Mouse (Mus musculus): ENCODE measurements around the gene Barhl1. TPM values are rescaled to one million over a fixed set of nuclear protein-coding genes. Genes with fewer than 3 reads are reported as not detected.

The Barhl1 gene
- polyA plus RNA-seq, 1 experiment from 2014 or later: 0.08 TPM

GRCm38 (mm10) chr2:28923912-28924311 is 7.4 kb upstream of the Barhl1 start:
- no peaks in the 10 kb centered on the region for H3K9me3 ChIP-seq
- no peak overlapping the region for H3K27ac ChIP-seq
- no peak overlapping the region for H3K9ac ChIP-seq
- H3K4me3 ChIP-seq: no peak overlapping the region
- peaks cover 71% of the 10 kb centered on the region for H3K27me3 ChIP-seq
- 1% methylated on average over 4 of the region's 4 CpGs for WGBS
- ATAC-seq (ENCODE audit: insufficient number of reproducible peaks, low FRiP score, low TSS enrichment, low read depth): no peak
- H3K4me1 ChIP-seq: no peaks in the 10 kb centered on the region
- H3K36me3 ChIP-seq: no peaks in the 10 kb centered on the region
- H3K4me2 ChIP-seq: no peak overlapping the region

- H3K9ac ChIP-seq: no peak overlapping the region
- WGBS: 3% methylated on average over 4 of the region's 4 CpGs
- H3K4me1 ChIP-seq: peaks cover 11% of the 10 kb centered on the region
- no peak overlapping the region for H3K4me3 ChIP-seq
- ATAC-seq (ENCODE audit: insufficient number of reproducible peaks, low FRiP score, low TSS enrichment, low read depth): no peak
- H3K4me2 ChIP-seq: no peak overlapping the region
- H3K27ac ChIP-seq: no peak overlapping the region
- no peaks in the 10 kb centered on the region for H3K9me3 ChIP-seq
- peaks cover 96% of the 10 kb centered on the region for H3K27me3 ChIP-seq
- no peaks in the 10 kb centered on the region for H3K36me3 ChIP-seq
Observed at GRCm38 (mm10) chr2:28919001-28919400, 2.5 kb upstream of the Barhl1 start.

DNA sequence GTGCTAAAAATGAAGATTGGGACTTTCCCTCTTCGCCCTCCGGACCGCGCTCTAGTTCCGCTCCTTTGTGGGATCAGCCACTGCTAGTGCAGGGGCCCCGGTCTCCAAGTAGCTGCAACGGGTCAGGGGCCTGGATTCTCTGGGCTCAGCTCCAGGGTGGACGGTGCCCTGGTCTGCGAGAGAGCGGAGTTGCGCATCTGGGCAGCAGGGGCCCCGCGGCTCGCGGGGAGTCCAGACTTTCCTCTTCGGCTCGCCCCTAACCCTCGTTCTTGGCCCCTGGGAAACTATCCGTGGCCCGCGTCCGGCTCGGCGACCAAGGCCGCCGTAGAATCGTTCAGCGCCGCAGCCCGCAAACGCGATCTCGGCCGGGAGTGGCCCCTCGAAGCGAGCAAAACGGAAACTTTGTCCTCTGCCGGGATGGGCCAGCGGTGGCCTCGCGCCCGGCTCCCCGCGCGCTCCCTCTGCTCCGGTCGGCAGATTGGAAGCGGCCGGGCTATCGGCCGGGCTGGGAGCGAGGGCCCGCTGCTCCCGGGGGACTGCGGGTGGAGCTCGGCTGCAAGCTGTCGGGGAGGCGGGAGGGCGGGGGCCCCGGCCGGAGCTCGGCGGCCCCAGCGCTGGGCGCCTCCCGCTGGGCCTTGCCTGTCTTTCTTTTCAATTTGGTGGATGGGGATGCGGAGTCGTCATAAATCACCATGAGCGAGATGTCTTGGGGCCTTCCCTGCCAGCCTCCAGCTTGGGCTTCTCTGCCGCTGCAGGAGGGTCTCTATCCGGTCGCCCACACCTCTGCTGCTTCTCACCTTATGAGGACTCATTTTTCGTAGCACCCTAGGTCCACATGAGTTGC is 1.3 kb upstream of the Barhl1 start:
- Histone ChIP-seq H3K27ac (no peak overlapping the region), H3K4me1 (peaks cover 11% of the 10 kb centered on the region), H3K4me2 (peak overlapping the region; percentile 22; the same call in 1 of the 2 replicates), H3K27me3 (peaks cover 98% of the 10 kb centered on the region), H3K4me3 (peak overlapping the region; percentile 14), H3K9ac (no peak overlapping the region), H3K36me3 (no peaks in the 10 kb centered on the region), H3K9me3 (no peaks in the 10 kb centered on the region)
- under 1% methylated on average over 72 of the region's 73 CpGs for WGBS
- ATAC-seq (ENCODE audit: insufficient number of reproducible peaks, low FRiP score, low TSS enrichment, low read depth): no peak

DNA sequence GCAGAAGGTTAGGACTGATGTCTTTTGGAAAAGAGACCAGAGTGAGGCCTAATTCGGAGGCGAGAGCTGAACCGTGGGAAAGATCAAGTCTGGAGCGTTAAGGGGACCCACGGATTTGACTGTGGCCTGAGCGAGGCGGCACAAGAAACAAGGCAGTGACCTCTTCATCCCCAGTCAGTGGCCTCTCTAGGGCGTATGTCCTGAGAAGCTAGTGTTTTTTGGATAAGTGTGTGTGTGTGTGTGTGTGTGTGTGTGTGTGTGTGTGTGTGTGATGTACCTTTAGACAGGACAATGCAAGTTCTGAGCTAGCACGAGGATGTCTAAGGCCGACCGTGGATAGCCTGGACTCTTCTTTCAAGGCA is 669 bp upstream of the Barhl1 start:
- no peak for ATAC-seq (ENCODE audit: insufficient number of reproducible peaks, low FRiP score, low TSS enrichment, low read depth)
- Histone ChIP-seq H3K4me2 (no peak overlapping the region), H3K9me3 (no peaks in the 10 kb centered on the region), H3K36me3 (no peaks in the 10 kb centered on the region), H3K27ac (no peak overlapping the region), H3K4me1 (peaks cover 11% of the 10 kb centered on the region), H3K27me3 (peaks cover 98% of the 10 kb centered on the region), H3K9ac (no peak overlapping the region), H3K4me3 (no peak overlapping the region)
- 8% methylated on average over 11 of the region's 11 CpGs for WGBS

- Histone ChIP-seq H3K36me3 (no peaks in the 10 kb centered on the region), H3K27ac (no peak overlapping the region), H3K4me2 (no peak overlapping the region), H3K4me1 (peaks cover 17% of the 10 kb centered on the region), H3K27me3 (peaks cover 98% of the 10 kb centered on the region), H3K9me3 (no peaks in the 10 kb centered on the region), H3K9ac (no peak overlapping the region), H3K4me3 (no peak overlapping the region)
- no peak for ATAC-seq (ENCODE audit: insufficient number of reproducible peaks, low FRiP score, low TSS enrichment, low read depth)
- WGBS: under 1% methylated on average over 50 of the region's 50 CpGs
Observed at GRCm38 (mm10) chr2:28915768-28916512, 528 bp downstream of the Barhl1 start.

- peaks cover 17% of the 10 kb centered on the region for H3K4me1 ChIP-seq
- no peak overlapping the region for H3K4me3 ChIP-seq
- ATAC-seq (ENCODE audit: insufficient number of reproducible peaks, low FRiP score, low TSS enrichment, low read depth): no peak
- no peak overlapping the region for H3K27ac ChIP-seq
- peaks cover 98% of the 10 kb centered on the region for H3K27me3 ChIP-seq
- 2% methylated on average over 22 of the region's 22 CpGs for WGBS
- no peaks in the 10 kb centered on the region for H3K9me3 ChIP-seq
- no peak overlapping the region for H3K9ac ChIP-seq
- no peak overlapping the region for H3K4me2 ChIP-seq
- no peaks in the 10 kb centered on the region for H3K36me3 ChIP-seq
Observed at GRCm38 (mm10) chr2:28915104-28915738, 1.2 kb downstream of the Barhl1 start.

- H3K4me1 ChIP-seq: peaks cover 22% of the 10 kb centered on the region
- H3K27ac ChIP-seq: no peak overlapping the region
- ATAC-seq (ENCODE audit: insufficient number of reproducible peaks, low FRiP score, low TSS enrichment, low read depth): no peak
- H3K4me2 ChIP-seq: no peak overlapping the region
- no peak overlapping the region for H3K9ac ChIP-seq
- no peaks in the 10 kb centered on the region for H3K36me3 ChIP-seq
- no peak overlapping the region for H3K4me3 ChIP-seq
- no peaks in the 10 kb centered on the region for H3K9me3 ChIP-seq
- 0% methylated on average over 2 of the region's 2 CpGs for WGBS
- peaks cover 100% of the 10 kb centered on the region for H3K27me3 ChIP-seq
Observed at GRCm38 (mm10) chr2:28914121-28914520, 2.3 kb downstream of the Barhl1 start.

DNA sequence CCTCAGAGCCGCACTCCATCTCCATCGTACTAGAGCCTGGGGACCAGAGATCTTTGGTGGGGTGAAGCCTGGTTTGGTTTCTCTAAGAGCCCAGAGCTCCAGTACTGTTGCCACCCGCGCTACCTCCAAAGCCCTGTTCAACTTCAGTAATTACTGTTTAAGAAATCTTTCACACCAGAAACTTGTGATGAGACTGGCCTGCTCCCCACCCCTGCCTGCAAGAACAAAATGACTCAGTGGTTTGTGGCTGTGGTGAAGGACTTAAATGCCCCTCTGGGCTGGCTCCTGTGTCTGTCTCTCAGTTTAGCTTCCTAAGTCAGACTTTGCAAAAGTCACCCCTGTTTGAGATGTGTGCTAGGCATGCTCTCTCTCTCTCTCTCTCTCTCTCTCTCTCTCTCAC is 3.5 kb downstream of the Barhl1 start:
- H3K4me1 ChIP-seq: peaks cover 33% of the 10 kb centered on the region
- no peak overlapping the region for H3K4me3 ChIP-seq
- peaks cover 100% of the 10 kb centered on the region for H3K27me3 ChIP-seq
- H3K9ac ChIP-seq: no peak overlapping the region
- ATAC-seq (ENCODE audit: insufficient number of reproducible peaks, low FRiP score, low TSS enrichment, low read depth): no peak
- no peaks in the 10 kb centered on the region for H3K9me3 ChIP-seq
- H3K4me2 ChIP-seq: no peak overlapping the region
- H3K36me3 ChIP-seq: no peaks in the 10 kb centered on the region
- 1% methylated on average over 4 of the region's 4 CpGs for WGBS
- no peak overlapping the region for H3K27ac ChIP-seq

DNA sequence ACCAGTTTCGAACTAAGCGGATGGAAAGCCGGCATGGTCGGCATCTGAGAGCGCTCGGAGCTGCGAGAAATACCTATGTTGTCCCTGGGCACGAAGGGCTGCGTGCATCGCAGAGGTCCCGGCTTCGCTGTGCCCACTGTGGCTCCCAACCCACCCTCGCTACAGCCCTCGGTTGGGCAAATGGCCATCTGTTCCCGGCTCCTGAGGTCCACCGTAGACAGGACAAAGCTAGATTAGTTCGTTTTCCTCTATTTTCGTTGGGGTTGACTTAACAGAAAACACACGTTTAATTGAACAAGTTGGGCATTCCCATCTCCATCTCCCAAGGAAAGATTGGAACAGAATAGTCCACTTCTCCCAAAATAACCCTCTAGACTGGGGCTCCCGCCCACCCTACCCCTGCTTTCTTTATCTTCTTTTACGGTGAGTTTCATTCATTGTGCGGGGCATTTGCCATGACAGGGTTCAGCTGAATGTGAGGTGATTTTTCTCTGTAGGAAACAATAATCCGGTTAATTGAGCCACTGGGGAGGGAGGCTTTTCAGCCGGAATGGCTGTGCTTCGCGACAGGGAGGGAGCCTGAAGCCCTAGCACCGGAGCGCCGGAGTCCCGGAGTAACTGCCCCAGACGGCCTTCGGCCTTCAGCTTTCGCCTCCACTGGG is 4.3 kb downstream of the Barhl1 start:
- Histone ChIP-seq H3K4me2 (no peak overlapping the region), H3K36me3 (no peaks in the 10 kb centered on the region), H3K9ac (no peak overlapping the region), H3K4me1 (peaks cover 27% of the 10 kb centered on the region), H3K9me3 (no peaks in the 10 kb centered on the region), H3K27me3 (peaks cover 100% of the 10 kb centered on the region), H3K4me3 (no peak overlapping the region), H3K27ac (no peak overlapping the region)
- ATAC-seq (ENCODE audit: insufficient number of reproducible peaks, low FRiP score, low TSS enrichment, low read depth): no peak
- WGBS: 2% methylated on average over 33 of the region's 33 CpGs

GRCm38 (mm10) chr2:28911331-28912038 is 5.0 kb downstream of the Barhl1 start:
- no peak overlapping the region for H3K4me3 ChIP-seq
- WGBS: 2% methylated on average over 44 of the region's 44 CpGs
- peaks cover 4% of the 10 kb centered on the region; the same call in 1 of the 2 replicates for H3K36me3 ChIP-seq
- no peak overlapping the region for H3K9ac ChIP-seq
- no peak overlapping the region for H3K27ac ChIP-seq
- H3K27me3 ChIP-seq: peaks cover 100% of the 10 kb centered on the region
- H3K9me3 ChIP-seq: no peaks in the 10 kb centered on the region
- no peak overlapping the region for H3K4me2 ChIP-seq
- ATAC-seq (ENCODE audit: insufficient number of reproducible peaks, low FRiP score, low TSS enrichment, low read depth): no peak
- H3K4me1 ChIP-seq: peaks cover 25% of the 10 kb centered on the region

GRCm38 (mm10) chr2:28910877-28911276 is 5.6 kb downstream of the Barhl1 start:
- Histone ChIP-seq H3K4me1 (peaks cover 23% of the 10 kb centered on the region), H3K36me3 (peaks cover 6% of the 10 kb centered on the region; the same call in 1 of the 2 replicates), H3K27me3 (peaks cover 98% of the 10 kb centered on the region), H3K9me3 (no peaks in the 10 kb centered on the region), H3K27ac (no peak overlapping the region), H3K9ac (no peak overlapping the region), H3K4me2 (no peak overlapping the region), H3K4me3 (no peak overlapping the region)
- WGBS: 9% methylated on average over 3 of the region's 3 CpGs
- ATAC-seq (ENCODE audit: insufficient number of reproducible peaks, low FRiP score, low TSS enrichment, low read depth): no peak
